In the genomic region with DNA sequence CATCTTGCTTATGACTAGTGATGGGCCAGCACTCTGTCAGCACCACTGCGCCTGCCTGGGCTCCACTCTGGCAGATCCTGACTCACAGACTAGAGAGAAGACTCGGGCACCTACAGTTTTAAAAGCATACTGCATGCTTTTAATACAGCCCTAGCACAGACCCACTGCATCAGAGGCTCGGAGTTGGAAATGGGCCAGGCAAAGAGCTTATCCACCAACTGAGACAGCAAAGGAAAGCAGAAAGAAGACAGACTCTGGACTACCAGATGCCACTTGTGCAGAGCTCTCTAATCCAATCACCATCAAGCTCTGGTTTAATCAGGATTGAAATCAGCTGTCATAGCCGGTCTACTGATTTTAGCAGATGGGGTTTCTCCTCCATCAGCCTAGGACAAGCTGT, we compare ENCODE assay signal across 9 mouse cellular contexts. TPM values are rescaled to one million over a fixed set of nuclear protein-coding genes. Genes with fewer than 3 reads are reported as not detected.
DNase-seq lines count a peak whose midpoint lies in the region; ATAC-seq and TF ChIP-seq lines count a peak whose summit lies in the region.
"Had no signal": no experiment of that assay in that cellular context is flagged by ENCODE, and none has a peak within 500 bp of the region (broad histone marks: within the 10 kb centered on the region; RNA-seq: fewer than 3 reads in every experiment).

No protein-coding gene starts in this region.

- no peak for TF ChIP-seq POLR2A in cerebellum, adult 2 months (IDR thresholded peaks at IDR 0.05; ENCODE audit: borderline replicate concordance, insufficient read depth, low read length)

- H3K36me3 ChIP-seq in forebrain, embryonic 14.5 days (ENCODE audit: control insufficient read depth, insufficient read depth, low read length), result peaks cover 96% of the 10 kb centered on the region
- H3K36me3 ChIP-seq in forebrain, embryonic 11.5 days (ENCODE audit: control insufficient read depth, insufficient read depth, low read length), result peaks cover 4% of the 10 kb centered on the region; the same call in 1 of the 2 replicates
- H3K36me3 ChIP-seq in lung, postnatal 0 days (ENCODE audit: insufficient read depth, low read length), result peaks cover 60% of the 10 kb centered on the region

- H3K27me3 ChIP-seq in forebrain, embryonic 14.5 days (replicated peaks; ENCODE audit: control insufficient read depth, insufficient read depth, low read length), result no peaks in the 10 kb centered on the region
- no peaks in the 10 kb centered on the region for H3K27me3 ChIP-seq in forebrain, embryonic 11.5 days (ENCODE audit: control insufficient read depth, insufficient read depth, low read length)
- no peaks in the 10 kb centered on the region for H3K27me3 ChIP-seq in lung, postnatal 0 days (replicated peaks; ENCODE audit: insufficient read depth, low read length)
- no peaks in the 10 kb centered on the region for H3K27me3 ChIP-seq in cerebellum, adult 2 months (ENCODE audit: control insufficient read depth, insufficient read depth, low read length)

- H3K9me3 ChIP-seq in forebrain, embryonic 14.5 days (replicated peaks; ENCODE audit: control insufficient read depth, low read length), result no peaks in the 10 kb centered on the region
- H3K9me3 ChIP-seq in forebrain, embryonic 11.5 days (ENCODE audit: control insufficient read depth, low read length), result no peaks in the 10 kb centered on the region
- no peaks in the 10 kb centered on the region for H3K9me3 ChIP-seq in lung, postnatal 0 days (ENCODE audit: low read length)

- TF ChIP-seq EP300 in lung, postnatal 0 days (IDR thresholded peaks at IDR 0.05), result no peak

- H3K4me1 ChIP-seq in forebrain, embryonic 14.5 days (ENCODE audit: control insufficient read depth, insufficient read depth, low read length), result no peaks in the 10 kb centered on the region
- H3K4me1 ChIP-seq in forebrain, embryonic 11.5 days (replicated peaks; ENCODE audit: control insufficient read depth, insufficient read depth, low read length), result no peaks in the 10 kb centered on the region
- no peaks in the 10 kb centered on the region for H3K4me1 ChIP-seq in lung, postnatal 0 days (ENCODE audit: insufficient read depth, low read depth, low read length)
- no peaks in the 10 kb centered on the region for H3K4me1 ChIP-seq in cerebellum, adult 2 months (ENCODE audit: control insufficient read depth, insufficient read depth, low read length)

- peak; percentile 94 for ATAC-seq in forebrain, embryonic 14.5 days
- no peak for ATAC-seq in forebrain, embryonic 11.5 days (replicated peaks; ENCODE audit: low FRiP score)
- peak; percentile 59 for ATAC-seq in lung, postnatal 0 days

- H3K4me3 ChIP-seq in forebrain, embryonic 14.5 days (ENCODE audit: low read depth, low read length), result no peak overlapping the region
- H3K4me3 ChIP-seq in forebrain, embryonic 11.5 days (ENCODE audit: low read depth, low read length), result no peak overlapping the region
- H3K4me3 ChIP-seq in lung, postnatal 0 days (ENCODE audit: low read depth, low read length), result no peak overlapping the region
- no peak overlapping the region for H3K4me3 ChIP-seq in cerebellum, adult 2 months (replicated peaks; ENCODE audit: insufficient read depth, low read depth, low read length)

- H3K4me2 ChIP-seq in forebrain, embryonic 14.5 days (ENCODE audit: low read length), result no peak overlapping the region
- H3K4me2 ChIP-seq in forebrain, embryonic 11.5 days (ENCODE audit: low read depth, low read length, severe bottlenecking), result no peak overlapping the region
- no peak overlapping the region for H3K4me2 ChIP-seq in lung, postnatal 0 days (replicated peaks; ENCODE audit: low read depth, low read length)

- H3K9ac ChIP-seq in forebrain, embryonic 14.5 days (ENCODE audit: low read length), result no peak overlapping the region
- H3K9ac ChIP-seq in forebrain, embryonic 11.5 days (ENCODE audit: low read length), result no peak overlapping the region
- H3K9ac ChIP-seq in lung, postnatal 0 days (replicated peaks; ENCODE audit: low read depth), result no peak overlapping the region

- 69% methylated on average over 4 of the region's 4 CpGs for WGBS in forebrain, embryonic 14.5 days
- WGBS in forebrain, embryonic 11.5 days, result 94% methylated on average over 4 of the region's 4 CpGs
- WGBS in lung, postnatal 0 days, result 80% methylated on average over 4 of the region's 4 CpGs
- 27% methylated on average over 4 of the region's 4 CpGs for WGBS in cerebellum, adult 2 months

- H3K27ac ChIP-seq in forebrain, embryonic 14.5 days (ENCODE audit: low read depth, low read length), result peak overlapping the region; percentile 58; the same call in 1 of the 2 replicates
- H3K27ac ChIP-seq in forebrain, embryonic 11.5 days (ENCODE audit: low read depth, low read length), result no peak overlapping the region
- H3K27ac ChIP-seq in lung, postnatal 0 days (ENCODE audit: low read length), result no peak overlapping the region
- no peak overlapping the region for H3K27ac ChIP-seq in cerebellum, adult 2 months (ENCODE audit: insufficient read depth, low read length)

- peak; percentile 78 for DNase-seq in forebrain, embryonic 14.5 days (ENCODE audit: low spot score)
- no peak for DNase-seq in forebrain, embryonic 11.5 days (ENCODE audit: low spot score)
- peak; percentile 48 for DNase-seq in testis, postnatal 10 days (ENCODE audit: low spot score)
- DNase-seq in testis, postnatal 14 days (ENCODE audit: low spot score), result no peak
- DNase-seq in lung, postnatal 0 days (ENCODE audit: low spot score), result peak; percentile 50
- DNase-seq in thymus, postnatal 14 days, result no peak
- DNase-seq in embryo, embryonic 10.5 days (ENCODE audit: low spot score), result no peak
- DNase-seq in cerebellum, adult 2 months, result no peak

- no peak for TF ChIP-seq CTCF in lung, postnatal 0 days (IDR thresholded peaks at IDR 0.05)
- no peak for TF ChIP-seq CTCF in cerebellum, adult 2 months (IDR thresholded peaks at IDR 0.05; ENCODE audit: borderline replicate concordance, insufficient read depth, low read depth, low read length)

RNA-seq across cellular contexts. Expression of a gene that starts 17.9 kb away (rescaled TPM):
- polyA plus RNA-seq in forebrain, embryonic 14.5 days (2014; fragmentation: Nextera tagmentation; extraction: Ambion mirVana), result 6.7 and 9.3 TPM in 2 replicates
- polyA plus RNA-seq in forebrain, embryonic 11.5 days (2014; fragmentation: Nextera tagmentation; extraction: Ambion mirVana), result 22.6 and 24.2 TPM in 2 replicates
- polyA plus RNA-seq in lung, postnatal 0 days (2015; fragmentation: Nextera tagmentation; extraction: Ambion mirVana), result 16.8 and 19.7 TPM in 2 replicates
- polyA plus RNA-seq in cerebellum, adult 2 months (2012; rRNA removed), result 20.4 and 21.1 TPM in 2 replicates

RNA-seq across cellular contexts. Expression of a gene that starts 19.9 kb away (rescaled TPM):
- polyA plus RNA-seq in forebrain, embryonic 14.5 days (2014; fragmentation: Nextera tagmentation; extraction: Ambion mirVana), result 2.5 TPM in 1 of 2 replicates, not detected in the other
- polyA plus RNA-seq in forebrain, embryonic 11.5 days (2014; fragmentation: Nextera tagmentation; extraction: Ambion mirVana), result 2.4 TPM in 1 of 2 replicates, not detected in the other
- not detected in 2 replicates for polyA plus RNA-seq in lung, postnatal 0 days (2015; fragmentation: Nextera tagmentation; extraction: Ambion mirVana)
- polyA plus RNA-seq in cerebellum, adult 2 months (2012; rRNA removed), result 7.4 and 8.1 TPM in 2 replicates
- polyA plus RNA-seq: neural tube, embryonic 11.5 days had no signal

RNA-seq across cellular contexts. Expression of a gene that starts 40.6 kb away (rescaled TPM):
- polyA plus RNA-seq in forebrain, embryonic 14.5 days (2014; fragmentation: Nextera tagmentation; extraction: Ambion mirVana), result 3.6 and 3.9 TPM in 2 replicates
- 4.2 and 4.6 TPM in 2 replicates for polyA plus RNA-seq in forebrain, embryonic 11.5 days (2014; fragmentation: Nextera tagmentation; extraction: Ambion mirVana)
- 5.2 and 5.3 TPM in 2 replicates for polyA plus RNA-seq in lung, postnatal 0 days (2015; fragmentation: Nextera tagmentation; extraction: Ambion mirVana)
- 124 and 130 TPM in 2 replicates for polyA plus RNA-seq in cerebellum, adult 2 months (2012; rRNA removed)

RNA-seq across cellular contexts. Expression of a gene that starts 41.1 kb away (rescaled TPM):
- not detected in 2 replicates for polyA plus RNA-seq in forebrain, embryonic 14.5 days (2014; fragmentation: Nextera tagmentation; extraction: Ambion mirVana)
- polyA plus RNA-seq in forebrain, embryonic 11.5 days (2014; fragmentation: Nextera tagmentation; extraction: Ambion mirVana), result not detected in 2 replicates
- 0.25 and 0.27 TPM in 2 replicates for polyA plus RNA-seq in lung, postnatal 0 days (2015; fragmentation: Nextera tagmentation; extraction: Ambion mirVana)
- polyA plus RNA-seq in cerebellum, adult 2 months (2012; rRNA removed), result 1.5 and 2.7 TPM in 2 replicates
- polyA plus RNA-seq: neural tube, embryonic 11.5 days had no signal

Comparison
In these comparisons a context has a peak if more than half of its experiments do, and no peak if none do; other contexts are left out.
1. DNase-seq: peak in forebrain, embryonic 14.5 days (single experiment), testis, postnatal 10 days (single experiment) and lung, postnatal 0 days (single experiment); none in forebrain, embryonic 11.5 days (single experiment), testis, postnatal 14 days (single experiment), thymus, postnatal 14 days (single experiment), embryo, embryonic 10.5 days (single experiment) and cerebellum, adult 2 months (0 of 2).
2. RNA of a gene that starts 40.6 kb away (polyA plus RNA-seq): 124 to 130 TPM in cerebellum, adult 2 months; 5.2 to 5.3 TPM in lung, postnatal 0 days, 4.2 to 4.6 TPM in forebrain, embryonic 11.5 days and 3.6 to 3.9 TPM in forebrain, embryonic 14.5 days; every median in the first group is over 10 times any median in the second.